Mouse (Mus musculus): ENCODE measurements at regions not wholly inside any gene's neighbourhood (a gene's known extent, or its start where the extent isn't known, plus 50 kb on each side); places are given as distances from the start of the nearest gene placed in this dataset.
"Not testable (repeated sequence)": the region's sequence is repeated elsewhere in the genome, so short reads cannot be mapped to it uniquely, and the experiment has no call there.

- not testable (repeated sequence) for TF ChIP-seq EP300, CTCF (IDR thresholded peaks at IDR 0.05; ENCODE audit: low read depth)
Measured at GRCm38 (mm10) chr6:67931499-67931898, 395.9 kb upstream of the Tacstd2 start.
